Mouse (Mus musculus) neural tube, embryonic 14.5 days (tissue): ENCODE results near the gene Ndrg2. TPM values are rescaled to one million over a fixed set of nuclear protein-coding genes. Genes with fewer than 3 reads are reported as not detected.

Experiments used
- ATAC-seq: fragments of 200-750 bp; cut with Nextera tagmentation; 2 replicates; pipeline ENCODE4 v1.8.0; 2017; ENCODE audit warnings: low read depth, mild to moderate bottlenecking, moderate TSS enrichment, moderate library complexity
- H3K27ac ChIP-seq: fragments of 300-500 bp; sonication (generic); 2 replicates; pipeline ENCODE4 v1.5.1; 2014; ENCODE audit warnings: low read depth, mild to moderate bottlenecking, control low read depth, low read length, moderate library complexity, mixed read lengths
- H3K27me3 ChIP-seq: fragments of 300-500 bp; sonication (generic); 2 replicates; pipeline ENCODE4 v1.6.1; 2014; ENCODE audit warnings: low read length; ENCODE audit not compliant: control insufficient read depth, insufficient read depth
- H3K36me3 ChIP-seq: fragments of 300-500 bp; sonication (generic); 2 replicates; pipeline ENCODE4 v1.6.1; 2014; ENCODE audit warnings: low read length, mixed read lengths; ENCODE audit not compliant: control insufficient read depth, insufficient read depth
- H3K4me1 ChIP-seq: fragments of 300-500 bp; sonication (generic); 2 replicates; pipeline ENCODE4 v1.6.1; 2014; ENCODE audit warnings: low read length; ENCODE audit not compliant: control insufficient read depth, insufficient read depth
- H3K4me2 ChIP-seq: fragments of 300-500 bp; sonication (generic); 2 replicates; pipeline ENCODE4 v1.6.1; 2014; ENCODE audit warnings: mild to moderate bottlenecking, low read depth, low read length, control low read depth
- H3K4me3 ChIP-seq: fragments of 300-500 bp; sonication (generic); 2 replicates; pipeline ENCODE4 v1.5.1; 2014; ENCODE audit warnings: low read depth, low read length, control low read depth, mixed read lengths
- H3K9ac ChIP-seq: fragments of 300-500 bp; sonication (generic); replicated peaks from 2 replicates; pipeline ENCODE4 v1.6.1; 2014; ENCODE audit warnings: low read depth, mild to moderate bottlenecking, control low read depth, low read length, mixed read lengths
- H3K9me3 ChIP-seq: fragments of 300-500 bp; sonication (generic); 2 replicates; pipeline ENCODE4 v1.6.1; 2016; ENCODE audit warnings: low read length; ENCODE audit not compliant: control insufficient read depth
- WGBS: fragments of 180-500 bp; shearing (Covaris S2); extraction: QIAGEN DNeasy Blood & Tissue Kit; methylation state at CpG from one replicate; pipeline ENCODE4 v1.1.7; 2014; 5-methylcytosine and 5-hydroxymethylcytosine counted together
- polyA plus RNA-seq: library from polyadenylated mRNA; unstranded; fragments of >200 nt; fragmentation: Nextera tagmentation; extraction: Ambion mirVana; gene quantifications from 2 replicates; pipeline ENCODE4 v1.2.1, GENCODE M21; 2014

Gene Ndrg2
- polyA plus RNA-seq, 1 experiment from 2014 or later, result 194 TPM

DNA sequence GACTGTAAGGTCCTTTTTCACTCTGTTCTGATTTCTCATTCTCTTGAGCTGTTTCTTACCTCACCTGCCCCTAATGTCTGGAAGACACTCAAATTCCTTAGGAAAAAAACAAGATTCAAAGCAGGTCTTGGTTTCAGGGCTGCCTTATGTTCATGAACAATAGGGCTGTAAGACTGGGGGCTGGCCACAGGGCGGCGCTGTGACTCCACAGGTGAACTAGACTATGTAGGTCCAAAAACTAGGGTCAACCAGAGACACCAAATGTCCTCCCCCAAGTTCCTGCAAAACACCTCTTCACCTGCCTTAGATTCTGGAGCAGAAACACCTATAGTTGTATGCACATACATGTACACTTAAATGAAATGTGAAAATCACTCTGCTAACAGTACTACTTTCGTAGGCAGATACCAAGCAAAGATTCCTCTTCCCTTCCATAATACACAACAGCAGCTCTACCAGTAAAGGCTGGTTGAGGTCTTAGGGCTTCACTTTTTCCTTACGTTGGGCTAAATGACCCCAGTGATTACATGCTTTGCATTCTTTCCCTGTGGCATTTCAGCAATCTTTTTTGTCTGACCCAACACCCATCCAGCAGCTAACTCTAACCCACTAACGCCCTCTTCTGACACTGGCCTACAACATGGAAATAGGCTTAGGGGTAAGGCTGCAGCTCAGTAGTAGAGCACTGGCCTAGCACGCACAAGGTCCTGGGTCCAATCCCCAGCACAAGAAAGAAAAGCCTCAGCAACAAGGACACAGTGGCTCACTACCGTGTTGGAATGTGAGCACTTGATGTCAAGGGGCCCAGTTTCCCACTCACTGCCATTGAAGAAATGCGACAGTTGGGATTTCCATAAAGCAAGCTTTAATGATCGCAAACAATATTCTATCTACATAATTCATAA lies 10.9 kb downstream of the Ndrg2 start:
- no peak overlapping the region for H3K4me2 ChIP-seq
- no peak overlapping the region for H3K4me3 ChIP-seq
- H3K36me3 ChIP-seq, result no peaks in the 10 kb centered on the region
- ATAC-seq, result peak; percentile 80
- H3K4me1 ChIP-seq, result no peaks in the 10 kb centered on the region
- H3K27me3 ChIP-seq, result no peaks in the 10 kb centered on the region
- WGBS, result 61% methylated on average over 9 of the region's 9 CpGs
- no peaks in the 10 kb centered on the region for H3K9me3 ChIP-seq
- no peak overlapping the region for H3K9ac ChIP-seq
- H3K27ac ChIP-seq, result no peak overlapping the region

DNA sequence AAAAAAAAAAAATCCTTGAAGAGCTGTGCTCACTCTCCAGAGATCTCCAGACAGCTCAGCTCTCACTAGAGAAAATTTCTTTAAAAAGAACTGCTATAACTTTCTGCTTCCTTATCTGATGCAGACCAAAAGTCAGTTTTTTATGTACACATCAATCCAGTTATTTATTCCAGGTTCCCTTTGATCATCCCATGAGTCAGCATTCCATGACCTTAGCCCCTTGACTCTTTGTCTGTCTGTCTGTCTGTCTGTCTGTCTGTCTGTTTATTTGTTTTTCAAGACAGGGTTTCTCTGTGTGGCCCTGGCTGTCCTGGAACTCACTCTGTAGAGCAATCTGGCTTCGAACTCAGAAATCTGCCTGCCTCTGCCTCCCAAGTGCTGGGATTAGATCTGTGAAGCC lies 14.6 kb downstream of the Ndrg2 start:
- 92% methylated on average over 1 of the region's 1 CpGs for WGBS
- Histone ChIP-seq H3K4me1 (no peaks in the 10 kb centered on the region), H3K27ac (no peak overlapping the region)

DNA sequence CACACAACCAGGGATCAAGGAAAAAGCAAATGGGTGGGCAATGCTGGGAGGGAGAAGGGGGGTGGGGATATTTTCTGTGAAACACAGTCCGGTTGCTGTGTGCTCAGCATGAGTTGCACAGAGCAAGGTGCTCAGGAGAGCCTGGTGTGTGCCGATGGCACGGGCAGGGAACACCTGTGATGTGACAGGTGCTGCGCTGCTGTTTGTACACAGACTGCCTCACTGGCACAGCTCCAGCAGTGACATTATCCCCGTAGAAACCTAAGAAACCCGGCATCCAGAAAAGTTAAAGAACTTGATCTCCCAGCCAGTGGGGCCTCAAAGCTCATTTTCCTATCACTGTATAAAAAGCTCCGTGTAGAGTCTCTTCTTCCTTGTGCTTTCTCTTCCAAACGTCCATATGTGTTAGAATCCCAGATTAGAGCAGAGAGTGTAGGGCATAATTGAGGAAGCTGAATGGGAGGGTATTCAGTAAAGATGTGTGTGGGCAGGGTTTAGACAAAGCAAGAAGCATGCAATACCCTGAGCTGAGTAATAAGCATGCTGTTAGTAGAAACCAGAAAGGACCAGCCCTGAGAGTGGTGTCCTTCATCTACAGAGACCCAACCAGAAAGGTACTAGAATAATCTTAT lies 17.3 kb downstream of the Ndrg2 start:
- Histone ChIP-seq H3K4me3 (no peak overlapping the region), H3K36me3 (peaks cover 18% of the 10 kb centered on the region), H3K27me3 (no peaks in the 10 kb centered on the region), H3K9ac (no peak overlapping the region), H3K9me3 (no peaks in the 10 kb centered on the region), H3K4me2 (no peak overlapping the region), H3K27ac (no peak overlapping the region), H3K4me1 (no peaks in the 10 kb centered on the region)
- WGBS, result 77% methylated on average over 8 of the region's 8 CpGs
- ATAC-seq, result no peak

More for the DNA sequence above, 14.6 kb downstream of the Ndrg2 start:
- no peak overlapping the region for H3K9ac ChIP-seq
- no peaks in the 10 kb centered on the region for H3K9me3 ChIP-seq
- H3K4me3 ChIP-seq, result no peak overlapping the region
- H3K36me3 ChIP-seq, result peaks cover 9% of the 10 kb centered on the region; the same call in 1 of the 2 replicates
- no peak overlapping the region for H3K4me2 ChIP-seq
- no peaks in the 10 kb centered on the region for H3K27me3 ChIP-seq
- ATAC-seq, result no peak

DNA sequence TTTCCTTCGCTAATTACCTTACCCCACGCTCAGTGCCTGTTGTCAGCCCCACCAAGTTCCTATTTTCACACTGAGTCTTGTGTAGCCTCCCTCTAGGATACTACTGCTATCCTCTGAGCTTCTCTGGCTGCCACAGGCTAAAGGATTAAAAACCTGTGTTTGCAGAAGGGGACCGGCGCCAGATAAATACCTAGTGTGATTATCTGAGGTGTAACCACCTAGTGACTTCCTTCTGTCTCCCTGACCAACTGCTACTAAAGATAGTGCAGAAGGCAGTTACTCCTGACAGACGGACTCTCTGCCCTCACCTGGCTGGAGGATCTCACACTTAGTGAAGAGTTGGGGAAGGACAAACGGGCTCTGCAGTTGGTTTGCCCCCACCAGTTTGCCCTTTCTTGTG lies 17.9 kb downstream of the Ndrg2 start:
- Histone ChIP-seq H3K36me3 (peaks cover 24% of the 10 kb centered on the region), H3K9ac (no peak overlapping the region)
- WGBS, result 90% methylated on average over 6 of the region's 6 CpGs

DNA sequence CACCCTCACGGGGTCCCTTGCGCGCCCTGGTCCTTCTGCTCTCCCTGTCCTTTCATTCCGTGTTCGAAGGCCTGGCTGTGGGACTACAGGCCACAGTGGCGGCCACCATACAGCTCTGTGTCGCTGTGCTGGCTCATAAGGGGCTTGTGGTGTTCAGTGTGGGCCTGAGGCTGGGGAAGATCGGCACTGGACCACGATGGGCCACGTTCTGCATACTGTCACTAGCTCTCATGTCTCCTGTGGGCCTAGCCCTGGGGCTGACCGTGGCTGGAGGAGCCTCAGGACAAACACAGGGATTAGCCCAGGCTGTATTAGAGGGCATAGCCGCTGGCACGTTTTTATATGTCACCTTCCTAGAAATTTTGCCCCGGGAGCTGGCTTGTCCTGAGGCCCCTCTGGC lies 18.9 kb downstream of the Ndrg2 start:
- 86% methylated on average over 14 of the region's 14 CpGs for WGBS
- H3K4me2 ChIP-seq, result no peak overlapping the region
- H3K9me3 ChIP-seq, result no peaks in the 10 kb centered on the region
- H3K27ac ChIP-seq, result no peak overlapping the region
- no peak for ATAC-seq
- H3K4me3 ChIP-seq, result no peak overlapping the region
- H3K9ac ChIP-seq, result no peak overlapping the region
- peaks cover 33% of the 10 kb centered on the region for H3K36me3 ChIP-seq
- H3K27me3 ChIP-seq, result no peaks in the 10 kb centered on the region
- H3K4me1 ChIP-seq, result no peaks in the 10 kb centered on the region

More for the DNA sequence above, 17.9 kb downstream of the Ndrg2 start:
- Histone ChIP-seq H3K27me3 (no peaks in the 10 kb centered on the region), H3K27ac (no peak overlapping the region), H3K4me2 (no peak overlapping the region), H3K4me1 (no peaks in the 10 kb centered on the region), H3K9me3 (no peaks in the 10 kb centered on the region), H3K4me3 (no peak overlapping the region)
- ATAC-seq, result no peak

DNA sequence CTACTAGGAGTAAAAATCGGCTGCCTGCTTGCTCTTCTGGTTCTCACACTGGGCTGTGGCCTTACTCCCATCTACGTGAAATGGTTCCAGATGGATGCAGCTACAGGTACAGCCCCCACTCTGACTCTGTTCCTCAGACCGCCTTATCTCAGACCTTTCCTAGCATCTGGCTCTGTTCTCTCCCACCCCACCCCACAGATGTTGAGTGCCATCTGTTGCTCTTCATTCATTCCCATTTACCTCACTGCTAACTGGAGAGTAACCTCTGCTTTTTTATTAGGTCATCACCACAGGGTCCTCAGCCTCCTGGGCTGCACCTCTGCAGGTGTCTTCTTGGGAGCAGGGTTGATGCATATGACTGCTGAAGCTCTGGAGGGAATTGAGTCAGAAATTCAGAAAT lies 20.1 kb downstream of the Ndrg2 start:
- H3K9ac ChIP-seq, result no peak overlapping the region
- peaks cover 46% of the 10 kb centered on the region for H3K36me3 ChIP-seq
- no peaks in the 10 kb centered on the region for H3K9me3 ChIP-seq
- no peaks in the 10 kb centered on the region for H3K27me3 ChIP-seq
- H3K27ac ChIP-seq, result no peak overlapping the region
- H3K4me1 ChIP-seq, result no peaks in the 10 kb centered on the region
- H3K4me3 ChIP-seq, result no peak overlapping the region
- H3K4me2 ChIP-seq, result no peak overlapping the region
- WGBS, result 83% methylated on average over 3 of the region's 3 CpGs
- no peak for ATAC-seq

DNA sequence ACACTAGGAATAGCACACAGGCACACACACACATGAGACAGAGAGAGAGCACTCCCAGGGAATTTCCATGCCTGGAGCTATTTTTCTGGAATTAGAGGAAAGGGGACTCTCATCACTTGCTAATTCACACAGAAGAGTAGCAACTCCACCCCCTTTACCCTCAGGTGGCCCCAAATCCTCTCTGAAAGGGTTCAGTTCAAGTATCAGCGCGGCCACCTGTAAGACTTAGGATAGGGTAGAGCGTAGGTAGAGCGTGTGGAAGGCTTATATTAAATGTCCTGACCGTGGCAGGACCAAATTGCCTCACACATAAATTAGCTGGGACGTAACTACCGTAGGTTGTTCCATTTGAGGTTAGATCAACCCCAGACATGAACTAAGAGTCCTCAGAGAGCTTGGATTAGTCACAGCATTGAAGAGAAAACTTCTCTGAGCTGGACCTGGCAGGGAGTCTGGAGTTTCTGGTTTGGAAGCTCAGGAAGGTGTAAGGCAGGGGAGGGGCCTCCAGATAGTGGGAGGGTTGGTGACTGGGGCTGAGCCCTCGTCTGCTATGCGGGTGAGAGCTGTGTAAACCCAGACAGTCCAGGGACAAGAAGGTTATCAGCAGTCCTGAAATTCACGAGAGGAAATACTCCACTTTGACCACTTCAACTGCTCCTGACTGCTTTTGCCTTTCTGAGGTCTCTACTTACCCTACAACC lies 20.7 kb downstream of the Ndrg2 start:
- no peak overlapping the region for H3K27ac ChIP-seq
- no peak overlapping the region for H3K4me2 ChIP-seq
- H3K27me3 ChIP-seq, result no peaks in the 10 kb centered on the region
- peaks cover 50% of the 10 kb centered on the region for H3K36me3 ChIP-seq
- H3K4me1 ChIP-seq, result no peaks in the 10 kb centered on the region
- H3K4me3 ChIP-seq, result no peak overlapping the region
- 38% methylated on average over 10 of the region's 10 CpGs for WGBS
- H3K9ac ChIP-seq, result no peak overlapping the region
- no peaks in the 10 kb centered on the region for H3K9me3 ChIP-seq
- no peak for ATAC-seq

DNA sequence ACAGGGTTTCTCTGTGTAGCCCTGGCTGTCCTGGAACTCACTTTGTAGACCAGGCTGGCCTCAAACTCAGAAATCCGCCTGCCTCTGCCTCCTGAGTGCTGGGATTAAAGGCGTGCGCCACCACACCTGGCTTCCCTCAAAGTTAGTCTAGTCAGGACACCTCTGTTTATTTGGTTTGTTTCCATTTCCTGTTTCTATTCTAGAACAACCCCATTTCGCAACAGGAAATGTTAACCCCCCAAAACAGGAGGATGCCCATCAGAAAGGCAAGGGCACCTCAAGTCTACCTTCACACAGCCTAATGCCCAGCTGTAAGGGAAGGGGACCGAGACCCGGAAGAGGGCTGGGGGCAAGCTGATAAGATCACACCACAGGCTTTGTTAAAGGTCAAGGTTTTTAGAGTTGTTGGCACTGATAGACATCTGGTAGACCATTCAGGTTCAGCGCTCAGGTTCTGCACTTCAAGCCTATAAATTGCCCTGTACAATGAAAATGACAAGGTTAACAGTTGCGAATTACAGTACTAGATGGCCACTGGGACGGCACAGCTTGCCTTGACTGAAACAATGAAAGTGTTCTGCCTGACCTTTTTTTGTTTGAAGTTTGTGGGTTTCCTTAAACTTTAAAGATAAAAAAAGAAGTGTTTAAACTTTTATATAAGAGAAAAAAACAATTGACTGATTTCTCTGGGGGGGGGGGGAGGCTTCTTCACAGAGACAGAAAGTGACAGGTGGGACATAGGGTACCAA lies 21.6 kb downstream of the Ndrg2 start, which contains the start of gene Slc39a2:
Slc39a2 (plus strand) TSS at position 699 of the 749 bp plus-strand sequence.
- ATAC-seq, result no peak
- Histone ChIP-seq H3K36me3 (peaks cover 50% of the 10 kb centered on the region), H3K27ac (no peak within 1 kb of the TSS)

More for the DNA sequence above, 21.6 kb downstream of the Ndrg2 start, which contains the start of gene Slc39a2:
- no peaks in the 10 kb centered on the region for H3K27me3 ChIP-seq
- H3K4me1 ChIP-seq, result no peaks in the 10 kb centered on the region
- no peak within 1 kb of the TSS for H3K9ac ChIP-seq
- no peaks in the 10 kb centered on the region for H3K9me3 ChIP-seq
- H3K4me3 ChIP-seq, result no peak within 1 kb of the TSS
- no peak within 1 kb of the TSS for H3K4me2 ChIP-seq
- 96% methylated on average over 9 of the region's 9 CpGs for WGBS
